Mouse (Mus musculus): ENCODE results near the gene Sall4. TPM values are rescaled to one million over a fixed set of nuclear protein-coding genes. Genes with fewer than 3 reads are reported as not detected.

The Sall4 gene
- polyA plus RNA-seq, 1 experiment from 2014 or later, result 0.38 TPM

GRCm38 (mm10) chr2:168742059-168742627 lies 25.6 kb downstream of the Sall4 start, which contains the start of gene Atp9a:
Gene Atp9a (minus strand): TSS chr2:168742409.
- no peaks in the 10 kb centered on the region for H3K27me3 ChIP-seq
- H3K4me2 ChIP-seq, result peak within 1 kb of the TSS; percentile 79
- WGBS, result 10% methylated on average over 19 of the region's 33 CpGs
- no peaks in the 10 kb centered on the region for H3K36me3 ChIP-seq
- H3K4me3 ChIP-seq, result peak within 1 kb of the TSS; percentile 90
- no peaks in the 10 kb centered on the region for H3K9me3 ChIP-seq
- H3K9ac ChIP-seq, result peak within 1 kb of the TSS; percentile 81
- ATAC-seq (ENCODE audit: insufficient number of reproducible peaks, low FRiP score, low TSS enrichment, low read depth), result peak; percentile 50; the same call in 1 of the 2 replicates
- H3K27ac ChIP-seq, result peak within 1 kb of the TSS; percentile 81
- H3K4me1 ChIP-seq, result peaks cover 4% of the 10 kb centered on the region; the same call in 1 of the 2 replicates

- Histone ChIP-seq H3K4me3 (peak overlapping the region; percentile 90), H3K4me1 (peaks cover 4% of the 10 kb centered on the region; the same call in 1 of the 2 replicates), H3K36me3 (no peaks in the 10 kb centered on the region), H3K9ac (peak overlapping the region; percentile 81), H3K27me3 (no peaks in the 10 kb centered on the region), H3K4me2 (peak overlapping the region; percentile 79), H3K27ac (peak overlapping the region; percentile 81), H3K9me3 (no peaks in the 10 kb centered on the region)
- ATAC-seq (ENCODE audit: insufficient number of reproducible peaks, low FRiP score, low TSS enrichment, low read depth), result peak; percentile 69
- WGBS, result 1% methylated on average over 56 of the region's 108 CpGs
These were observed 26.3 kb downstream of the Sall4 start for GRCm38 (mm10) chr2:168741273-168742058.

- peaks cover 4% of the 10 kb centered on the region; the same call in 1 of the 2 replicates for H3K4me1 ChIP-seq
- H3K27me3 ChIP-seq, result no peaks in the 10 kb centered on the region
- 0 out of 2 replicates have a peak overlapping the region, but pooled peaks have one; percentile 81 for H3K27ac ChIP-seq
- H3K36me3 ChIP-seq, result no peaks in the 10 kb centered on the region
- no peaks in the 10 kb centered on the region for H3K9me3 ChIP-seq
- ATAC-seq (ENCODE audit: insufficient number of reproducible peaks, low FRiP score, low TSS enrichment, low read depth), result no peak
- H3K9ac ChIP-seq, result no peak overlapping the region
- H3K4me3 ChIP-seq, result peak overlapping the region; percentile 90
- peak overlapping the region; percentile 79 for H3K4me2 ChIP-seq
- WGBS, result 85% methylated on average over 10 of the region's 10 CpGs
These were observed 27.2 kb downstream of the Sall4 start for GRCm38 (mm10) chr2:168740496-168740895.

GRCm38 (mm10) chr2:168738854-168739253 lies 28.9 kb downstream of the Sall4 start:
- Histone ChIP-seq H3K4me1 (peaks cover 4% of the 10 kb centered on the region; the same call in 1 of the 2 replicates), H3K27me3 (no peaks in the 10 kb centered on the region), H3K9me3 (no peaks in the 10 kb centered on the region), H3K36me3 (no peaks in the 10 kb centered on the region), H3K4me2 (no peak overlapping the region), H3K9ac (no peak overlapping the region), H3K27ac (no peak overlapping the region), H3K4me3 (no peak overlapping the region)
- no peak for ATAC-seq (ENCODE audit: insufficient number of reproducible peaks, low FRiP score, low TSS enrichment, low read depth)
- 86% methylated on average over 1 of the region's 1 CpGs for WGBS

GRCm38 (mm10) chr2:168737878-168738277 lies 29.9 kb downstream of the Sall4 start:
- WGBS, result 82% methylated on average over 10 of the region's 10 CpGs

GRCm38 (mm10) chr2:168734023-168734422 lies 33.7 kb downstream of the Sall4 start:
- H3K4me2 ChIP-seq, result no peak overlapping the region
- no peaks in the 10 kb centered on the region for H3K27me3 ChIP-seq
- H3K4me3 ChIP-seq, result no peak overlapping the region
- no peaks in the 10 kb centered on the region for H3K9me3 ChIP-seq
- 62% methylated on average over 11 of the region's 11 CpGs for WGBS
- no peaks in the 10 kb centered on the region for H3K4me1 ChIP-seq
- ATAC-seq (ENCODE audit: insufficient number of reproducible peaks, low FRiP score, low TSS enrichment, low read depth), result no peak
- no peak overlapping the region for H3K27ac ChIP-seq
- no peak overlapping the region for H3K9ac ChIP-seq
- H3K36me3 ChIP-seq, result no peaks in the 10 kb centered on the region

More at GRCm38 (mm10) chr2:168737878-168738277, 29.9 kb downstream of the Sall4 start:
- Histone ChIP-seq H3K27me3 (no peaks in the 10 kb centered on the region), H3K4me1 (peaks cover 4% of the 10 kb centered on the region; the same call in 1 of the 2 replicates), H3K4me2 (no peak overlapping the region), H3K9ac (no peak overlapping the region), H3K9me3 (no peaks in the 10 kb centered on the region), H3K4me3 (no peak overlapping the region), H3K36me3 (no peaks in the 10 kb centered on the region), H3K27ac (no peak overlapping the region)
- no peak for ATAC-seq (ENCODE audit: insufficient number of reproducible peaks, low FRiP score, low TSS enrichment, low read depth)

- Histone ChIP-seq H3K4me1 (0 out of 2 replicates have a peak, but pooled peaks cover 3% of the 10 kb centered on the region), H3K9ac (no peak overlapping the region), H3K4me3 (no peak overlapping the region), H3K4me2 (no peak overlapping the region), H3K27ac (no peak overlapping the region), H3K36me3 (no peaks in the 10 kb centered on the region; the same call in 1 of the 2 replicates), H3K9me3 (no peaks in the 10 kb centered on the region), H3K27me3 (no peaks in the 10 kb centered on the region)
- no peak for ATAC-seq (ENCODE audit: insufficient number of reproducible peaks, low FRiP score, low TSS enrichment, low read depth)
- 73% methylated on average over 8 of the region's 8 CpGs for whole genome bisulfite sequencing
These were observed 36.5 kb downstream of the Sall4 start for GRCm38 (mm10) chr2:168731258-168731657.

GRCm38 (mm10) chr2:168729736-168730135 lies 38.0 kb downstream of the Sall4 start:
- H3K4me3 ChIP-seq, result no peak overlapping the region
- ATAC-seq (ENCODE audit: insufficient number of reproducible peaks, low FRiP score, low TSS enrichment, low read depth), result no peak
- no peaks in the 10 kb centered on the region for H3K9me3 ChIP-seq
- H3K27me3 ChIP-seq, result no peaks in the 10 kb centered on the region
- no peak overlapping the region for H3K9ac ChIP-seq
- WGBS, result 84% methylated on average over 12 of the region's 12 CpGs
- no peaks in the 10 kb centered on the region; the same call in 1 of the 2 replicates for H3K36me3 ChIP-seq
- no peak overlapping the region for H3K27ac ChIP-seq
- no peak overlapping the region for H3K4me2 ChIP-seq
- 0 out of 2 replicates have a peak, but pooled peaks cover 8% of the 10 kb centered on the region for H3K4me1 ChIP-seq

GRCm38 (mm10) chr2:168728045-168728444 lies 39.7 kb downstream of the Sall4 start:
- Histone ChIP-seq H3K27me3 (no peaks in the 10 kb centered on the region), H3K9ac (no peak overlapping the region), H3K4me2 (no peak overlapping the region), H3K27ac (no peak overlapping the region), H3K4me1 (0 out of 2 replicates have a peak, but pooled peaks cover 8% of the 10 kb centered on the region), H3K9me3 (no peaks in the 10 kb centered on the region), H3K36me3 (no peaks in the 10 kb centered on the region; the same call in 1 of the 2 replicates), H3K4me3 (no peak overlapping the region)
- WGBS, result 63% methylated on average over 12 of the region's 12 CpGs
- no peak for ATAC-seq (ENCODE audit: insufficient number of reproducible peaks, low FRiP score, low TSS enrichment, low read depth)

- H3K9me3 ChIP-seq, result no peaks in the 10 kb centered on the region
- WGBS, result 54% methylated on average over 6 of the region's 6 CpGs
- H3K27ac ChIP-seq, result no peak overlapping the region
- H3K4me2 ChIP-seq, result no peak overlapping the region
- ATAC-seq (ENCODE audit: insufficient number of reproducible peaks, low FRiP score, low TSS enrichment, low read depth), result no peak
- H3K9ac ChIP-seq, result no peak overlapping the region
- H3K27me3 ChIP-seq, result no peaks in the 10 kb centered on the region
- H3K4me3 ChIP-seq, result no peak overlapping the region
- H3K36me3 ChIP-seq, result no peaks in the 10 kb centered on the region; the same call in 1 of the 2 replicates
- 0 out of 2 replicates have a peak, but pooled peaks cover 8% of the 10 kb centered on the region for H3K4me1 ChIP-seq
These were observed 41.7 kb downstream of the Sall4 start for GRCm38 (mm10) chr2:168726007-168726406.

- H3K36me3 ChIP-seq, result no peaks in the 10 kb centered on the region
- no peak overlapping the region for H3K4me3 ChIP-seq
- H3K27ac ChIP-seq, result no peak overlapping the region
- WGBS, result 85% methylated on average over 14 of the region's 14 CpGs
- no peaks in the 10 kb centered on the region for H3K27me3 ChIP-seq
- H3K9me3 ChIP-seq, result no peaks in the 10 kb centered on the region
- H3K4me1 ChIP-seq, result peaks cover 7% of the 10 kb centered on the region; the same call in 1 of the 2 replicates
- ATAC-seq (ENCODE audit: insufficient number of reproducible peaks, low FRiP score, low TSS enrichment, low read depth), result no peak
- H3K9ac ChIP-seq, result no peak overlapping the region
- no peak overlapping the region for H3K4me2 ChIP-seq
These were observed 46.4 kb downstream of the Sall4 start for GRCm38 (mm10) chr2:168721313-168721712.

GRCm38 (mm10) chr2:168719742-168720141 lies 48.0 kb downstream of the Sall4 start:
- no peak for ATAC-seq (ENCODE audit: insufficient number of reproducible peaks, low FRiP score, low TSS enrichment, low read depth)
- Histone ChIP-seq H3K36me3 (no peaks in the 10 kb centered on the region), H3K4me3 (no peak overlapping the region), H3K27me3 (no peaks in the 10 kb centered on the region), H3K27ac (no peak overlapping the region), H3K9ac (no peak overlapping the region), H3K9me3 (no peaks in the 10 kb centered on the region), H3K4me1 (peaks cover 3% of the 10 kb centered on the region; the same call in 1 of the 2 replicates), H3K4me2 (no peak overlapping the region)
- WGBS, result 71% methylated on average over 4 of the region's 4 CpGs
